Mouse (Mus musculus) hindbrain, embryonic 16.5 days (tissue): ENCODE results near the gene Naif1. TPM values are rescaled to one million over a fixed set of nuclear protein-coding genes. Genes with fewer than 3 reads are reported as not detected.

Experiments used
- ATAC-seq: fragments of 200-750 bp; cut with Nextera tagmentation; 2 replicates; pipeline ENCODE4 v1.8.0; 2017; ENCODE audit warnings: moderate TSS enrichment, moderate library complexity
- H3K27ac ChIP-seq: fragments of 300-500 bp; sonication (generic); 2 replicates; pipeline ENCODE4 v1.5.1; 2014; ENCODE audit warnings: low read depth, mild to moderate bottlenecking, control low read depth, low read length, moderate library complexity
- H3K27me3 ChIP-seq: fragments of 300-500 bp; sonication (generic); replicated peaks from 2 replicates; pipeline ENCODE4 v1.6.1; 2014; ENCODE audit warnings: low read length; ENCODE audit not compliant: control insufficient read depth, insufficient read depth
- H3K36me3 ChIP-seq: fragments of 300-500 bp; sonication (generic); 2 replicates; pipeline ENCODE4 v1.6.1; 2014; ENCODE audit warnings: mild to moderate bottlenecking, low read length, moderate library complexity, mixed read lengths; ENCODE audit not compliant: control insufficient read depth, insufficient read depth
- H3K4me1 ChIP-seq: fragments of 300-500 bp; sonication (generic); 2 replicates; pipeline ENCODE4 v1.6.1; 2014; ENCODE audit warnings: low read depth, low read length; ENCODE audit not compliant: control insufficient read depth, insufficient read depth
- H3K4me2 ChIP-seq: fragments of 300-500 bp; sonication (generic); 2 replicates; pipeline ENCODE4 v1.6.1; 2014; ENCODE audit warnings: mild to moderate bottlenecking, low read length, control low read depth, moderate library complexity
- H3K4me3 ChIP-seq: fragments of 300-500 bp; sonication (generic); 2 replicates; pipeline ENCODE4 v1.5.1; 2014; ENCODE audit warnings: mild to moderate bottlenecking, low read length, control low read depth, moderate library complexity
- H3K9ac ChIP-seq: fragments of 300-500 bp; sonication (generic); 2 replicates; pipeline ENCODE4 v1.6.1; 2014; ENCODE audit warnings: low read depth, mild to moderate bottlenecking, control low read depth, low read length, moderate library complexity
- H3K9me3 ChIP-seq: fragments of 300-500 bp; sonication (generic); 2 replicates; pipeline ENCODE4 v1.6.1; 2014; ENCODE audit warnings: mild to moderate bottlenecking, low read length, moderate library complexity; ENCODE audit not compliant: control insufficient read depth
- WGBS: fragments of 180-500 bp; shearing (Covaris S2); extraction: QIAGEN DNeasy Blood & Tissue Kit; methylation state at CpG from one replicate; pipeline ENCODE4 v1.1.7; 2014; 5-methylcytosine and 5-hydroxymethylcytosine counted together
- polyA plus RNA-seq: library from polyadenylated mRNA; unstranded; fragments of >200 nt; fragmentation: Nextera tagmentation; extraction: Ambion mirVana; gene quantifications from 2 replicates; pipeline ENCODE4 v1.2.1, GENCODE M21; 2015

Naif1 gene
- polyA plus RNA-seq, 1 experiment from 2014 or later: 5.1 TPM

DNA sequence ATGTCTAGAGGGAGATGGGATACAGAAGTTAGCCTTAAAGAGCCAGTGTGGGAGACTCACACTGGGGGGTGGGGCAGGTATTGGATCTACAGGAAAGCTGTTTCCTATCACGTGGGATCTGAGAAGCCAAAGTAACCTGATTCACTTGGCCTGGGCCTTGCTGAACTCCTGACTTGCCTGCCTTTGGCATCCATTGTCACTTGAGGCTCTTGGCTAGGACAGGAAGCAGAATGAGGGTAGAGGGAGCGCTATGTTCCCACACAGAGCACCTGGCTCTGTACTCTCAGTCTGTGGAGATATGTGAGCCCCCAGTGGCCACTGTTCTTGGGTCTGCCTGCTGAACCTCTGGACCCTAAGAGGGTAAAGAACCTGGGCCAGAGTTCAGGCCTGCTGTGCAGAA lies 33.7 kb upstream of the Naif1 start:
- H3K4me1 ChIP-seq: no peaks in the 10 kb centered on the region
- 94% methylated on average over 2 of the region's 2 CpGs for WGBS
- no peak overlapping the region for H3K4me2 ChIP-seq
- no peaks in the 10 kb centered on the region for H3K9me3 ChIP-seq
- H3K36me3 ChIP-seq: peaks cover 45% of the 10 kb centered on the region
- no peaks in the 10 kb centered on the region for H3K27me3 ChIP-seq
- no peak overlapping the region for H3K9ac ChIP-seq
- no peak overlapping the region for H3K4me3 ChIP-seq
- no peak for ATAC-seq
- no peak overlapping the region for H3K27ac ChIP-seq

DNA sequence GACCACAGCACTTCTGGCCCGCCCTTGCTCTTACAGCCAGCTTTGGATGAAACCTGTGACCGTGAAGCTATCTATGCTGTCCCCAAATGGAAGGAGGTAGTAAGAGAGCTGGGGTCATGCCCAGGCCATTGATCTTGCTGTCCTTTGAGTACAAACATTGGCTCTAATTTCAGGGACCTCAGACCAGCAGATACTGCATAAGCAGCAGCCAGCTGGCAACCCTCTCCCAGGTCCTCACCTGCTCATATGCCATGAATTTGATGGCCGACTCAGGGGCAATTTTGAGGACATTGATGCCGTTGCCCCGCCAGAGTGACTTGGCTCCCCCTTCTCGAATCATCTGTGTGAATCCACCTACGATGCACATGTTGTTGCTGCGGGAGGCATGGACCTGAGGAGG lies 32.8 kb upstream of the Naif1 start:
- H3K9ac ChIP-seq: no peak overlapping the region
- no peak overlapping the region for H3K4me2 ChIP-seq
- WGBS: 93% methylated on average over 8 of the region's 8 CpGs
- no peaks in the 10 kb centered on the region for H3K27me3 ChIP-seq
- ATAC-seq: no peak
- H3K4me1 ChIP-seq: no peaks in the 10 kb centered on the region
- no peak overlapping the region for H3K27ac ChIP-seq
- H3K9me3 ChIP-seq: no peaks in the 10 kb centered on the region
- H3K4me3 ChIP-seq: no peak overlapping the region
- H3K36me3 ChIP-seq: peaks cover 45% of the 10 kb centered on the region

DNA sequence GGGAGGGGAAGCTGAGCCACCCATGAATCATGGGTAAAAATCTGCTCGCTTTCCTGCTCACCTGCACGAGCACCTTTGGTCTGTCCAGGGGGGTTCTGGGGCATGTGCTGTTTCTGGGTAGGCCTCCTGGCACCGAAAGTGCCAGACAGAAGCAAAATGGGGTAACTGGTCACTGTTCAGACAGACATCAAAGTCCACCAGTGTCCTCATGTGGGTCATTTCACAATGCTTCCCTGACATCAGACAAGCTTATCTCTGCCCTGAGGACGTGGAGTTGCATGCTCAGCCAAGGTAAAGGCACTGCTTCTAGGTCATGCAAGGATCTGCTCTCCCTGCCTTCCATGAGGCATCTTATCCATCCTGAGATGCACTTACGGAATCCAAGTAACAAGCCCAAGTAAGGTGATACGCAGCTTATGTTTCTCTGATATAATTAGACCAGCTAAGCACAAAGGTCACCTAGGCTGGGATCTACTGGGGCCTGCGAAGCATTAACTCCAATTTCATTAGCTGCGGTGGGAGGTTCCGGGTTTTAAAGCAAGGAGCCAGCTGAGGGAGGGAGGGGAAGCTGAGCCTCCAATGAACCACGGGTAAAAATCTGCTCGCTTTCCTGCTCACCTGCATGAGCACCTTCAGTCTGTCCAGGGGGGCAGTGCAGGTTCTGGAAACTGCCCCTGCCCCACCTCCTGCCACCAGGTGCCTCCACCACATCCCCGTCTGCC lies 31.7 kb upstream of the Naif1 start:
- WGBS: 88% methylated on average over 12 of the region's 12 CpGs
- peaks cover 45% of the 10 kb centered on the region for H3K36me3 ChIP-seq
- H3K9me3 ChIP-seq: no peaks in the 10 kb centered on the region
- ATAC-seq: no peak
- H3K4me3 ChIP-seq: no peak overlapping the region
- no peak overlapping the region for H3K27ac ChIP-seq
- no peaks in the 10 kb centered on the region for H3K27me3 ChIP-seq
- H3K9ac ChIP-seq: no peak overlapping the region
- no peak overlapping the region for H3K4me2 ChIP-seq
- H3K4me1 ChIP-seq: peaks cover 9% of the 10 kb centered on the region

DNA sequence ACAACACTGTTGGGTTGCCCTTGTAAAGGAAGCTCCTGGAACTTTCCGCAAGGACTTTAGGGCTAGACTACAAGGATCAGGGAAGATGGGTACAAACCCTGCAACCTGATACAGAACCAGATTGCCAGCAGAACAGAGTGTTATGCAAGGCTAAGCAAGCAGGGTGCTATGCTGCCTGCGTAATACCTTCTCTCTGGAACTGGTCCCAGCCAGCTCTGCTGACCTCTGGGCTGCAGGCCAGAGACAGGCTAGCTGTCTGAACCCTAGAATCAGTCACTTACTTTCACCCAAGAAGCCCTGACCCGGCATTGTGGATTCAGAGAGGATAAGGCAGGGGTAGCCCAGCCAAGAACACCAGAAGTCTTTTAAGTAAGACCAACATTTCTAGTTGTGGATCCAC lies 30.9 kb upstream of the Naif1 start:
- ATAC-seq: no peak
- 88% methylated on average over 3 of the region's 3 CpGs for WGBS

DNA sequence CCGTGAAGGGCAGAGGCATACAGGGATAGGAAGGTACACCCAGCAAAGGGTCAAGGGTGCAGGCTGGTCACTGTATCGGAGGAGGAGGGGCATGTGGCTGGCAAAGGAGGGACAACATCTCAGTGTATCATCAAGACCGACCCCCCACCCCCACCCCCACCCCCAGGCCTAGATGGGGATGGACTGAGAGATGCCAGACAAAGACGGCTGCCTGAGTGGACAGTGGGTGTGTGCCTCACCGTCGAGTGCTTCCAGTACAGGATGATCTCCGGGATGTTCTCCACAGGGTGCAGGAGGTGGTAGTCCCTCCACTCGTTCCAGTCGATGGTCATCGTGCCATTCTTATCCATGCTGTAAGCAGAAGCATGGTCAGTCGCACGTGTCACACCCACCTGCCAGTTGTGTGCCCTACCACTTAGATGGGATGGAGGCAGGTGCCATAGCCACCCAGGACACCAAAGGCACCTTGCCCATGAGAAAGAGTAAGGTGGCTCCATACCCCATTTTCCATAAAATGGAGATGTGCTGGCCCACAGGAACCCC lies 30.1 kb upstream of the Naif1 start:
- no peak overlapping the region for H3K4me2 ChIP-seq
- peaks cover 22% of the 10 kb centered on the region for H3K4me1 ChIP-seq
- no peaks in the 10 kb centered on the region for H3K9me3 ChIP-seq
- no peak overlapping the region for H3K9ac ChIP-seq
- H3K27ac ChIP-seq: no peak overlapping the region
- H3K36me3 ChIP-seq: peaks cover 41% of the 10 kb centered on the region
- 94% methylated on average over 12 of the region's 12 CpGs for WGBS
- no peak overlapping the region for H3K4me3 ChIP-seq
- ATAC-seq: no peak
- no peaks in the 10 kb centered on the region for H3K27me3 ChIP-seq

More for the DNA sequence above, 30.9 kb upstream of the Naif1 start:
- no peak overlapping the region for H3K9ac ChIP-seq
- H3K27me3 ChIP-seq: no peaks in the 10 kb centered on the region
- H3K4me3 ChIP-seq: no peak overlapping the region
- H3K27ac ChIP-seq: no peak overlapping the region
- H3K4me1 ChIP-seq: peaks cover 16% of the 10 kb centered on the region
- H3K36me3 ChIP-seq: peaks cover 45% of the 10 kb centered on the region
- no peaks in the 10 kb centered on the region for H3K9me3 ChIP-seq
- H3K4me2 ChIP-seq: no peak overlapping the region

DNA sequence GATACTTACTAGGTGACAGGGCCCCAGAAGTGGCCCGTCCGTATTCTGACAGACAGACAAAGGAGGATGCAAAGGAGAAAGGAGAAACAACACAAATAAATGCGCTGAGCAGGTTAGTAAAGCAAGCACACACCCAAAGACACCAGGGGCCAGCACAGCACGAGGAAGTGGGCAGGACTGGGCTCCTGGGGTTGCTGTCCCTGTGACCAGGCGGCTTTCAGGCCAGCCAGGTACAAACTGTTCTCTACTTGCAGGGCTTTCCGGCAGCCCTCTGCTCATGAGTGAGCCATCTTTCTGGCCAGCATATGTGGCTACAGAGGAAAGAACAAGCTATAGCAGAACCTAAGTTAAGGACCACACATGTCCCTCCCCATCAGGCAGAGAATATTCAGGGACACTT lies 29.6 kb upstream of the Naif1 start:
- Histone ChIP-seq H3K9ac (no peak overlapping the region), H3K9me3 (no peaks in the 10 kb centered on the region), H3K27me3 (no peaks in the 10 kb centered on the region), H3K4me1 (peaks cover 22% of the 10 kb centered on the region), H3K4me3 (no peak overlapping the region), H3K27ac (no peak overlapping the region), H3K4me2 (no peak overlapping the region), H3K36me3 (peaks cover 36% of the 10 kb centered on the region)
- no peak for ATAC-seq
- WGBS: 83% methylated on average over 6 of the region's 6 CpGs

DNA sequence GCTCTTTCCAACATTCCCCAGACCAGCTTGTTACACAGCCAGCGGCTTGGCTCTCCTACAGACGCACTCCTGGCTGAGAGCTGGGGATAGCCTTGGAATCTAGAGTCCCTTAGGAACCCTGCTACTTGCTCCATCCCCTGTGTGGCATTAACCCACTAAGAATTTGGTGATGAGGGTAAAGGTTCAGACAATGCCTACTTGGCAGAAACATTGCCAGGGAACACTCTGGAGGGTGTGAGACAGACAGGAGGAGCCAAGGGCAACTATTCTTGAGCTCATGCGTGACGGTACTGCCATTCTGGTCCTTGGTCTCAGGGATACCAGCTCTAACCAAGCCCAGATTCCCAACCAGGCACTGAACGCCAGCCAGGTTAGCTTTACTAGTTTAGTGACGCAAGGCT lies 28.4 kb upstream of the Naif1 start:
- no peaks in the 10 kb centered on the region for H3K9me3 ChIP-seq
- H3K4me2 ChIP-seq: no peak overlapping the region
- H3K27ac ChIP-seq: no peak overlapping the region
- H3K4me1 ChIP-seq: peaks cover 22% of the 10 kb centered on the region
- H3K4me3 ChIP-seq: no peak overlapping the region
- peaks cover 24% of the 10 kb centered on the region for H3K36me3 ChIP-seq
- 92% methylated on average over 6 of the region's 6 CpGs for WGBS
- ATAC-seq: no peak
- H3K27me3 ChIP-seq: no peaks in the 10 kb centered on the region
- H3K9ac ChIP-seq: no peak overlapping the region

DNA sequence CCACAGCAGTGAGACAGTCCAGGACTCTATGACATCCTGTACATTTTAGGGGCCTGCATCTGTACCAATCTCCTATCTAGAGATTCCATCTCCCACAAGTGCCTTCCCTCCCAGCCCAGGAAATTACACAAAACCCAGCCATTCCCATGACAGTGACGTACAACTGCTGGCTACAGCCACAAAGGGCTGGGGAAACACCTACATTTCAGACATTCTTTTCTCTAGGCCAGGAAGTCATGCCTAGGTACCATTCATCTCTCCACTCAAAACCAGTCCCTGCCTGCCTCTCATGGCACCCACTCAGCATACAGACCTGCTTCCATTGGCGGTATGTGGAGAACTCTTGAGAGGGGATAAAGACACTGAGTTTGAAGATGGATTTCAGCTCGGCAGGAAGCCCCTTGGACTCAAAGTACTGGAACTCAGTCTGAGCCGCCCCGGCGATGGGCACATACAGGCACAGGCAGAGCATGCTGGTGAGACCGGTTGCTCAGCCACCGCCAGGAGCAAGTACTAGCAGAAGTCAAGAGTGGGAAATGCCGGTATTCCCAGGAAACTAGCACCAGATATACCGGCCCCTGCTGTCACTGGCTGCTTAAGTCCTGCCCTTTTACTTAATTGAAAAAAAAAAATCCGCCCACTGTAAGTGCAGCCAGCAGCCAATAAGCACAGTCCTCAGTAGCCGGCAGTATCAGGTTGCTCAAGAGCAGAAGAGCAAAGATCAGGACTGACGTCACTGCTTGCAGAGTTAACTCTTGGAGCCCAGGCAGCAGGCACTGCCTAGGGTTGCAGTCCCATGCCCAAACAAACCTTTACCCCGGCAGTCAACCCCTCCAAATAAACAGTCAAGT lies 26.6 kb upstream of the Naif1 start:
- Histone ChIP-seq H3K27ac (peak overlapping the region; percentile 69), H3K4me3 (peak overlapping the region; percentile 43), H3K36me3 (peaks cover 9% of the 10 kb centered on the region), H3K9ac (peak overlapping the region; percentile 48), H3K4me2 (peak overlapping the region; percentile 63), H3K27me3 (no peaks in the 10 kb centered on the region), H3K4me1 (peaks cover 38% of the 10 kb centered on the region), H3K9me3 (no peaks in the 10 kb centered on the region)
- 2% methylated on average over 14 of the region's 14 CpGs for WGBS
- peak; percentile 80 for ATAC-seq

DNA sequence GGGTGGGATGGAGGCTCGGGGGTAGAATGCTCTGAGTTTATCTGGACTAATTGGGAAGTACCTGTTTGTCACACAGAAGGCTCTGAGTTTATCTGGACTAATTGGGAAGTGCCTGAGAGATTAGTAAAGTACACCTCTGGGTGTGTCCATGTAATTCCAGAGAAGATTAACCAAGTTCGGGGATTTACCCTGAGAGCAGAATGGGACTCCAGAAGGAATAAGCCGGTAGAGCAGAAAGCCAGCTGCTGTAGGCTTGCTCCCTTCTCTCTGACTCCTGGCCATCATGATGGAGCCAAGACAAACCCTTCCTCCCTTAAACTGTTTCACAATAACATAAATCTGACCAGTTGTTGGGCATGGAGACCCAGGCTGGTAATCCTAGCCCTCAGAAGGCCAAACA lies 25.5 kb upstream of the Naif1 start:
- no peak for ATAC-seq
- 63% methylated on average over 3 of the region's 3 CpGs for WGBS
- H3K9me3 ChIP-seq: no peaks in the 10 kb centered on the region
- H3K36me3 ChIP-seq: peaks cover 5% of the 10 kb centered on the region
- H3K9ac ChIP-seq: no peak overlapping the region
- H3K4me1 ChIP-seq: peaks cover 49% of the 10 kb centered on the region
- no peak overlapping the region; the same call in 1 of the 2 replicates for H3K27ac ChIP-seq
- H3K27me3 ChIP-seq: no peaks in the 10 kb centered on the region
- H3K4me3 ChIP-seq: no peak overlapping the region
- H3K4me2 ChIP-seq: no peak overlapping the region
